Mouse (Mus musculus) lung, adult 2 months (tissue): ENCODE data around the gene Gm42688.

ENCODE experiments used
- CTCF ChIP-seq: fragments of 200-500 bp; IDR thresholded peaks from 2 replicates; pipeline ENCODE4 v1.5.1; 2011; ENCODE audit warnings: mild to moderate bottlenecking, low read length, control low read depth; ENCODE audit not compliant: insufficient read depth
- POLR2A ChIP-seq: fragments of 200-500 bp; IDR thresholded peaks from 2 replicates; pipeline ENCODE4 v1.6.1; 2011; ENCODE audit warnings: low read depth, mild to moderate bottlenecking, control low read depth, low read length, borderline replicate concordance; ENCODE audit errors: extremely low read depth

DNA sequence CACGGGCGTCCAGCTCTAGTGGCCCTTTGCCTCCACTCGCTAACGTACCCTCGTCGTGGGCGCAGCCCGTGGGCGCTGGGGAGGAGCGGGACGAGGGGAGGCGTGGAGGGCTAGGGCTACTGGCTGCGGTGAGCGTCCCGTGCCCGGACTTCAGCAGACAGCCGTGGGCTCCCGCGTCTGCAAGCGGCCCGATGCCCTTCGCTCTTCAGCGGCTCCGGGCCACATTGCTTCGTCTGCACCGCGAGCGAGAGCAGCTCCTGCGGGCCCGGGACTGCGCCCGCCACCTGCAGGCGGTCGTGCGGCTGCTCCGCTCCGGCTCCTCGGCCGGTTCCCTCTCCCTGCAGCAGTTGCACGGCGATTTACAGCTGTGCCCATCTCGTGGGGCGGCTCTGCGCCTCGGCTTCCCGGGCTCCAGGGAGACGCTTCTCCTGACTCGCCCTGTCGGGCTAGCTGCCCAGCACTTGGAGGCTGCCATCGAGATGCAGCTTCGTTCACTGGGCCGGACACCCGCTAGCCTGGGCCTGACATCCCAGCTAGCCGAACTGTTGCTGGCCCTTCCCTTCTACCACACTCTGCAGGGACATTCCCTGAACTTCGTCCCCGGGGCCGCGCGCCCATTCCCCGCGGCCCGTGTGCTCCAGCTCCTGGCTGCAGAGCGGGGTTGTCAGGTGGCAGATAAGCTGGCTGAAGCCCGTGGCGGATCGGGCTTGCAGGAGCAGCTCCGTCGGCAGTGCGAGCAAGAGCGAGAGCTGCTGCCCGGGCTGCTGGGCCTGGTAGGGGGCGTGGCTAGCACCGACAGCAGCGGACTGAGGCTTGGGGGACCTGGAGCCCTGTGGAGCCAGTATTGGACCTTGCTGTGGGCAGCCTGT is 505 bp downstream of the Gm42688 start:
- TF ChIP-seq POLR2A (no peak), CTCF (no peak)
